10 mouse cellular contexts compared by ENCODE assay signal in genomic region chr15:78409570-78410052, GRCm38 (mm10). TPM values are rescaled to one million over a fixed set of nuclear protein-coding genes. Genes with fewer than 3 reads are reported as not detected.
A peak's percentile ranks its signal among the peaks of the same experiment; 100 is the strongest.
DNase-seq lines count a peak whose midpoint lies in the region; ATAC-seq and TF ChIP-seq lines count a peak whose summit lies in the region.
"Had no signal": no experiment of that assay in that cellular context is flagged by ENCODE, and none has a peak within 500 bp of the region (broad histone marks: within the 10 kb centered on the region; RNA-seq: fewer than 3 reads in every experiment).

No protein-coding gene starts in this region.

- peak overlapping the region; percentile 59 for H3K4me2 ChIP-seq in heart, embryonic 15.5 days
- peak overlapping the region; percentile 52 for H3K4me2 ChIP-seq in hindbrain, embryonic 12.5 days (replicated peaks)
- H3K4me2 ChIP-seq in limb, embryonic 11.5 days (ENCODE audit: low read depth, severe bottlenecking): peak overlapping the region; percentile 41
- peak overlapping the region; percentile 52 for H3K4me2 ChIP-seq in neural tube, embryonic 15.5 days

- H3K9me3 ChIP-seq in heart, embryonic 15.5 days (replicated peaks): no peaks in the 10 kb centered on the region
- H3K9me3 ChIP-seq in hindbrain, embryonic 12.5 days (replicated peaks): no peaks in the 10 kb centered on the region
- H3K9me3 ChIP-seq in limb, embryonic 11.5 days (ENCODE audit: control insufficient read depth, low read length): no peaks in the 10 kb centered on the region
- no peaks in the 10 kb centered on the region for H3K9me3 ChIP-seq in neural tube, embryonic 15.5 days (replicated peaks)

- intact Hi-C loops in left cerebral cortex, adult 2 months (cut with DNase I): loop anchor here (5.0 kb wide), 1 partner anchor 42 kb away; no protein-coding TSS in a partner anchor

- H3K4me1 ChIP-seq in heart, embryonic 15.5 days (replicated peaks): peaks cover 34% of the 10 kb centered on the region
- peaks cover 35% of the 10 kb centered on the region for H3K4me1 ChIP-seq in hindbrain, embryonic 12.5 days
- H3K4me1 ChIP-seq in limb, embryonic 11.5 days (ENCODE audit: control insufficient read depth, insufficient read depth, low read length): peaks cover 18% of the 10 kb centered on the region
- peaks cover 39% of the 10 kb centered on the region for H3K4me1 ChIP-seq in neural tube, embryonic 15.5 days

- no peak overlapping the region for H3K27ac ChIP-seq in heart, embryonic 15.5 days
- H3K27ac ChIP-seq in hindbrain, embryonic 12.5 days: no peak overlapping the region
- H3K27ac ChIP-seq in limb, embryonic 11.5 days (replicated peaks; ENCODE audit: low read depth, low read length): no peak overlapping the region
- H3K27ac ChIP-seq in neural tube, embryonic 15.5 days (replicated peaks): no peak overlapping the region
- H3K27ac ChIP-seq in left cerebral cortex, adult 2 months: no peak overlapping the region

- H3K27me3 ChIP-seq in heart, embryonic 15.5 days: peaks cover 42% of the 10 kb centered on the region
- H3K27me3 ChIP-seq in hindbrain, embryonic 12.5 days: peaks cover 39% of the 10 kb centered on the region
- H3K27me3 ChIP-seq in limb, embryonic 11.5 days (ENCODE audit: control insufficient read depth, insufficient read depth, low read length): peaks cover 25% of the 10 kb centered on the region
- peaks cover 40% of the 10 kb centered on the region for H3K27me3 ChIP-seq in neural tube, embryonic 15.5 days (replicated peaks)

- no peaks in the 10 kb centered on the region for H3K36me3 ChIP-seq in heart, embryonic 15.5 days
- H3K36me3 ChIP-seq in hindbrain, embryonic 12.5 days: peaks cover 4% of the 10 kb centered on the region
- H3K36me3 ChIP-seq in limb, embryonic 11.5 days (ENCODE audit: control insufficient read depth, insufficient read depth, low read length): no peaks in the 10 kb centered on the region
- no peaks in the 10 kb centered on the region; the same call in 1 of the 2 replicates for H3K36me3 ChIP-seq in neural tube, embryonic 15.5 days

- H3K4me3 ChIP-seq in heart, embryonic 15.5 days: peak overlapping the region; percentile 35
- H3K4me3 ChIP-seq in hindbrain, embryonic 12.5 days: peak overlapping the region; percentile 28
- H3K4me3 ChIP-seq in limb, embryonic 11.5 days (ENCODE audit: low read depth, low read length): no peak overlapping the region; the same call in 1 of the 2 replicates
- H3K4me3 ChIP-seq in neural tube, embryonic 15.5 days (replicated peaks): peak overlapping the region; percentile 26
- no peak overlapping the region for H3K4me3 ChIP-seq in left cerebral cortex, adult 2 months

- ATAC-seq in heart, embryonic 15.5 days (replicated peaks; ENCODE audit: insufficient number of reproducible peaks, insufficient read depth, low FRiP score, low read depth): no peak
- no peak for ATAC-seq in hindbrain, embryonic 12.5 days (ENCODE audit: low FRiP score)
- no peak for ATAC-seq in limb, embryonic 11.5 days (ENCODE audit: insufficient number of reproducible peaks, low FRiP score, low TSS enrichment, low read depth)
- no peak for ATAC-seq in neural tube, embryonic 15.5 days (ENCODE audit: low FRiP score)
- ATAC-seq in frontal cortex, adult (ENCODE audit: low TSS enrichment): no peak

- H3K9ac ChIP-seq in heart, embryonic 15.5 days: peak overlapping the region; percentile 30; the same call in 1 of the 2 replicates
- H3K9ac ChIP-seq in hindbrain, embryonic 12.5 days: no peak overlapping the region; the same call in 1 of the 2 replicates
- peak overlapping the region; percentile 34; the same call in 1 of the 2 replicates for H3K9ac ChIP-seq in limb, embryonic 11.5 days (ENCODE audit: low read length)
- H3K9ac ChIP-seq in neural tube, embryonic 15.5 days (replicated peaks): no peak overlapping the region

- 30% methylated on average over 12 of the region's 12 CpGs for WGBS in heart, embryonic 15.5 days
- 6% methylated on average over 12 of the region's 12 CpGs for WGBS in hindbrain, embryonic 12.5 days
- WGBS in limb, embryonic 11.5 days: 9% methylated on average over 12 of the region's 12 CpGs
- WGBS in neural tube, embryonic 15.5 days: 11% methylated on average over 12 of the region's 12 CpGs

- no peak for TF ChIP-seq CTCF in left cerebral cortex, adult 2 months (IDR thresholded peaks at IDR 0.05)

- DNase-seq in heart, adult 18-20 months: no peak
- no peak for DNase-seq in limb, embryonic 11.5 days (ENCODE audit: low spot score)
- DNase-seq in thymus, postnatal 0 days (ENCODE audit: low spot score): no peak
- no peak for DNase-seq in left cerebral cortex, adult 2 months (ENCODE audit: extremely low spot score in 1 of 2, low spot score in 2 of 2)

RNA-seq across cellular contexts. Expression of gene Mpst, which starts 3.4 kb away (rescaled TPM):
- polyA plus RNA-seq in heart, embryonic 15.5 days (2015; fragmentation: Nextera tagmentation; extraction: Ambion mirVana): 1.3 and 1.5 TPM in 2 replicates
- total RNA-seq in heart, adult 18-20 months (2021): 10 to 100 TPM; 47.9 to 49.0 TPM
- polyA plus RNA-seq in hindbrain, embryonic 12.5 days (2016; fragmentation: Nextera tagmentation; extraction: Ambion mirVana): 1.7 and 1.8 TPM in 2 replicates
- polyA plus RNA-seq in limb, embryonic 11.5 days (2014; fragmentation: Nextera tagmentation; extraction: Ambion mirVana): 1.7 and 2.3 TPM in 2 replicates
- 3.2 and 3.8 TPM in 2 replicates for polyA plus RNA-seq in neural tube, embryonic 15.5 days (2015; fragmentation: Nextera tagmentation; extraction: Ambion mirVana)
- polyA plus RNA-seq in thymus, postnatal 0 days (2015; fragmentation: Nextera tagmentation; extraction: Ambion mirVana): 3.0 and 4.1 TPM in 2 replicates
- total RNA-seq in left cerebral cortex, adult 2 months (2021): 10 to 100 TPM; 31.7 to 31.8 TPM

RNA-seq across cellular contexts. Expression of gene Tst, which starts 3.9 kb away (rescaled TPM):
- polyA plus RNA-seq in heart, embryonic 15.5 days (2015; fragmentation: Nextera tagmentation; extraction: Ambion mirVana): 22.6 and 38.7 TPM in 2 replicates
- 10 to 100 TPM; 21.5 to 28.3 TPM for total RNA-seq in heart, adult 18-20 months (2021)
- polyA plus RNA-seq in hindbrain, embryonic 12.5 days (2016; fragmentation: Nextera tagmentation; extraction: Ambion mirVana): 7.0 and 9.3 TPM in 2 replicates
- polyA plus RNA-seq in limb, embryonic 11.5 days (2014; fragmentation: Nextera tagmentation; extraction: Ambion mirVana): 7.7 and 7.8 TPM in 2 replicates
- 16.9 and 37.0 TPM in 2 replicates for polyA plus RNA-seq in neural tube, embryonic 15.5 days (2015; fragmentation: Nextera tagmentation; extraction: Ambion mirVana)
- polyA plus RNA-seq in thymus, postnatal 0 days (2015; fragmentation: Nextera tagmentation; extraction: Ambion mirVana): 60.0 and 68.3 TPM in 2 replicates
- total RNA-seq in left cerebral cortex, adult 2 months (2021): 10 to 100 TPM; 29.0 to 30.1 TPM

RNA-seq across cellular contexts. Expression of gene Tex33, which starts 13.9 kb away (rescaled TPM):
- not detected in 2 replicates for polyA plus RNA-seq in heart, embryonic 15.5 days (2015; fragmentation: Nextera tagmentation; extraction: Ambion mirVana)
- not detected for total RNA-seq in heart, adult 18-20 months (2021)
- not detected in 2 replicates for polyA plus RNA-seq in hindbrain, embryonic 12.5 days (2016; fragmentation: Nextera tagmentation; extraction: Ambion mirVana)
- not detected in 2 replicates for polyA plus RNA-seq in limb, embryonic 11.5 days (2014; fragmentation: Nextera tagmentation; extraction: Ambion mirVana)
- polyA plus RNA-seq in neural tube, embryonic 15.5 days (2015; fragmentation: Nextera tagmentation; extraction: Ambion mirVana): not detected in 2 replicates
- polyA plus RNA-seq in thymus, postnatal 0 days (2015; fragmentation: Nextera tagmentation; extraction: Ambion mirVana): 0.39 and 0.55 TPM in 2 replicates
- total RNA-seq in left cerebral cortex, adult 2 months (2021): not detected
- polyA plus RNA-seq: spleen, adult 2 months had no signal

RNA-seq across cellular contexts. Expression of gene Kctd17, which starts 18.8 kb away (rescaled TPM):
- 19.1 and 28.5 TPM in 2 replicates for polyA plus RNA-seq in heart, embryonic 15.5 days (2015; fragmentation: Nextera tagmentation; extraction: Ambion mirVana)
- total RNA-seq in heart, adult 18-20 months (2021): 10 to 100 TPM; 22.5 to 23.7 TPM
- 79.8 and 85.2 TPM in 2 replicates for polyA plus RNA-seq in hindbrain, embryonic 12.5 days (2016; fragmentation: Nextera tagmentation; extraction: Ambion mirVana)
- polyA plus RNA-seq in limb, embryonic 11.5 days (2014; fragmentation: Nextera tagmentation; extraction: Ambion mirVana): 37.9 and 43.4 TPM in 2 replicates
- polyA plus RNA-seq in neural tube, embryonic 15.5 days (2015; fragmentation: Nextera tagmentation; extraction: Ambion mirVana): 141 and 158 TPM in 2 replicates
- polyA plus RNA-seq in thymus, postnatal 0 days (2015; fragmentation: Nextera tagmentation; extraction: Ambion mirVana): 8.1 and 10.1 TPM in 2 replicates
- total RNA-seq in left cerebral cortex, adult 2 months (2021): 100 to 1,000 TPM; 334 to 335 TPM

RNA-seq across cellular contexts. Expression of gene Tmprss6, which starts 58.8 kb away (rescaled TPM):
- 0.21 and 0.60 TPM in 2 replicates for polyA plus RNA-seq in heart, embryonic 15.5 days (2015; fragmentation: Nextera tagmentation; extraction: Ambion mirVana)
- not detected for total RNA-seq in heart, adult 18-20 months (2021)
- 0.14 TPM in 1 of 2 replicates, not detected in the other for polyA plus RNA-seq in hindbrain, embryonic 12.5 days (2016; fragmentation: Nextera tagmentation; extraction: Ambion mirVana)
- polyA plus RNA-seq in limb, embryonic 11.5 days (2014; fragmentation: Nextera tagmentation; extraction: Ambion mirVana): 0.27 TPM in 1 of 2 replicates, not detected in the other
- 0.05 and 0.69 TPM in 2 replicates for polyA plus RNA-seq in neural tube, embryonic 15.5 days (2015; fragmentation: Nextera tagmentation; extraction: Ambion mirVana)
- polyA plus RNA-seq in thymus, postnatal 0 days (2015; fragmentation: Nextera tagmentation; extraction: Ambion mirVana): 0.12 and 0.39 TPM in 2 replicates
- under 1 TPM in 1 of 2 experiments, not detected in 1; 0.87 TPM for total RNA-seq in left cerebral cortex, adult 2 months (2021)
- total RNA-seq: left cerebral cortex, postnatal 10 days had no signal

Comparison
In these comparisons a context has a peak if more than half of its experiments do, and no peak if none do; other contexts are left out.
1. H3K4me3 ChIP-seq: peak in heart, embryonic 15.5 days (single experiment), hindbrain, embryonic 12.5 days (single experiment) and neural tube, embryonic 15.5 days (single experiment); none in limb, embryonic 11.5 days (single experiment) and left cerebral cortex, adult 2 months (single experiment).
2. H3K9ac ChIP-seq: peak in heart, embryonic 15.5 days (single experiment) and limb, embryonic 11.5 days (single experiment); none in hindbrain, embryonic 12.5 days (single experiment) and neural tube, embryonic 15.5 days (single experiment).
3. Peak in every context shown above with its lines, with median percentiles within 50 percentile points of each other: H3K4me2 ChIP-seq.